Mouse (Mus musculus) midbrain, embryonic 12.5 days (tissue): ENCODE results near the gene Kxd1. TPM values are rescaled to one million over a fixed set of nuclear protein-coding genes. Genes with fewer than 3 reads are reported as not detected.

Source experiments
- ATAC-seq: fragments of 200-750 bp; cut with Nextera tagmentation; 2 replicates; pipeline ENCODE4 v1.8.0; 2017; ENCODE audit warnings: low read depth, moderate TSS enrichment, moderate library complexity; ENCODE audit not compliant: low FRiP score
- H3K27ac ChIP-seq: fragments of 300-500 bp; sonication (generic); replicated peaks from 2 replicates; pipeline ENCODE4 v1.5.1; 2016; ENCODE audit warnings: mild to moderate bottlenecking
- H3K27me3 ChIP-seq: fragments of 300-500 bp; sonication (generic); 2 replicates; pipeline ENCODE4 v1.6.1; 2016; ENCODE audit warnings: mild to moderate bottlenecking
- H3K36me3 ChIP-seq: fragments of 300-500 bp; sonication (generic); 2 replicates; pipeline ENCODE4 v1.6.1; 2016
- H3K4me1 ChIP-seq: fragments of 300-500 bp; sonication (generic); 2 replicates; pipeline ENCODE4 v1.6.1; 2016
- H3K4me2 ChIP-seq: fragments of 300-500 bp; sonication (generic); replicated peaks from 2 replicates; pipeline ENCODE4 v1.6.1; 2016; ENCODE audit warnings: mild to moderate bottlenecking, moderate library complexity
- H3K4me3 ChIP-seq: fragments of 300-500 bp; sonication (generic); 2 replicates; pipeline ENCODE4 v1.5.1; 2016; ENCODE audit warnings: mild to moderate bottlenecking
- H3K9ac ChIP-seq: fragments of 300-500 bp; sonication (generic); replicated peaks from 2 replicates; pipeline ENCODE4 v1.6.1; 2016; ENCODE audit warnings: mild to moderate bottlenecking, moderate library complexity
- H3K9me3 ChIP-seq: fragments of 300-500 bp; sonication (generic); 2 replicates; pipeline ENCODE4 v1.6.1; 2016; ENCODE audit warnings: mild to moderate bottlenecking
- WGBS: fragments of 180-500 bp; shearing (Covaris S2); methylation state at CpG from one replicate; pipeline ENCODE4 v1.1.7; 2016; 5-methylcytosine and 5-hydroxymethylcytosine counted together
- polyA plus RNA-seq: library from polyadenylated mRNA; unstranded; fragments of >200 nt; fragmentation: Nextera tagmentation; extraction: Ambion mirVana; gene quantifications from 2 replicates; pipeline ENCODE4 v1.2.1, GENCODE M21; 2016

The Kxd1 gene
- polyA plus RNA-seq, 1 experiment from 2014 or later = 52.1 TPM

- Histone ChIP-seq H3K36me3 (no peaks in the 10 kb centered on the region), H3K9me3 (no peaks in the 10 kb centered on the region), H3K4me1 (peaks cover 37% of the 10 kb centered on the region), H3K9ac (peak overlapping the region; percentile 25), H3K4me3 (peak overlapping the region; percentile 33), H3K27ac (no peak overlapping the region), H3K27me3 (peaks cover 100% of the 10 kb centered on the region), H3K4me2 (peak overlapping the region; percentile 66)
- WGBS = 3% methylated on average over 54 of the region's 55 CpGs
- peak; percentile 52; the same call in 1 of the 2 replicates for ATAC-seq
Measured at GRCm38 (mm10) chr8:70487993-70488796, 39.6 kb downstream of the Kxd1 start.

GRCm38 (mm10) chr8:70486941-70487520, 40.7 kb downstream of the Kxd1 start, which contains the start of gene Tmem59l:
Gene Tmem59l (minus strand): TSS chr8:70487358.
- WGBS = 5% methylated on average over 31 of the region's 33 CpGs
- Histone ChIP-seq H3K4me1 (peaks cover 29% of the 10 kb centered on the region), H3K9ac (peak within 1 kb of the TSS; percentile 68), H3K9me3 (no peaks in the 10 kb centered on the region), H3K4me3 (peak within 1 kb of the TSS; percentile 47), H3K27ac (no peak within 1 kb of the TSS), H3K27me3 (peaks cover 98% of the 10 kb centered on the region), H3K4me2 (peak within 1 kb of the TSS; percentile 66), H3K36me3 (no peaks in the 10 kb centered on the region)
- ATAC-seq = peak; percentile 35

- Histone ChIP-seq H3K27me3 (peaks cover 96% of the 10 kb centered on the region), H3K36me3 (no peaks in the 10 kb centered on the region), H3K4me3 (peak overlapping the region; percentile 47; the same call in 1 of the 2 replicates), H3K27ac (no peak overlapping the region), H3K4me2 (peak overlapping the region; percentile 66), H3K9ac (no peak overlapping the region), H3K9me3 (no peaks in the 10 kb centered on the region), H3K4me1 (peaks cover 29% of the 10 kb centered on the region)
- no peak for ATAC-seq
- WGBS = 44% methylated on average over 7 of the region's 7 CpGs
Measured at GRCm38 (mm10) chr8:70486191-70486681, 41.5 kb downstream of the Kxd1 start.

GRCm38 (mm10) chr8:70482943-70483342, 44.8 kb downstream of the Kxd1 start:
- H3K4me2 ChIP-seq = no peak overlapping the region
- WGBS = 62% methylated on average over 2 of the region's 2 CpGs
- no peak overlapping the region for H3K4me3 ChIP-seq
- H3K27ac ChIP-seq = no peak overlapping the region
- H3K36me3 ChIP-seq = no peaks in the 10 kb centered on the region
- peaks cover 12% of the 10 kb centered on the region; the same call in 1 of the 2 replicates for H3K4me1 ChIP-seq
- no peaks in the 10 kb centered on the region for H3K9me3 ChIP-seq
- ATAC-seq = no peak
- no peak overlapping the region for H3K9ac ChIP-seq
- peaks cover 87% of the 10 kb centered on the region for H3K27me3 ChIP-seq

GRCm38 (mm10) chr8:70481908-70482307, 45.8 kb downstream of the Kxd1 start:
- Histone ChIP-seq H3K4me2 (no peak overlapping the region), H3K4me3 (no peak overlapping the region), H3K27me3 (peaks cover 85% of the 10 kb centered on the region), H3K4me1 (peaks cover 15% of the 10 kb centered on the region), H3K9me3 (no peaks in the 10 kb centered on the region), H3K9ac (no peak overlapping the region), H3K36me3 (no peaks in the 10 kb centered on the region), H3K27ac (no peak overlapping the region)
- 74% methylated on average over 3 of the region's 3 CpGs for WGBS
- ATAC-seq = no peak

- H3K9me3 ChIP-seq = no peaks in the 10 kb centered on the region
- peaks cover 42% of the 10 kb centered on the region for H3K27me3 ChIP-seq
- no peak overlapping the region for H3K9ac ChIP-seq
- WGBS = 2% methylated on average over 19 of the region's 21 CpGs
- no peak overlapping the region for H3K27ac ChIP-seq
- ATAC-seq = peak; percentile 23; the same call in 1 of the 2 replicates
- no peaks in the 10 kb centered on the region for H3K36me3 ChIP-seq
- H3K4me2 ChIP-seq = peak overlapping the region; percentile 82
- H3K4me1 ChIP-seq = peaks cover 18% of the 10 kb centered on the region
- peak overlapping the region; percentile 80 for H3K4me3 ChIP-seq
Measured at GRCm38 (mm10) chr8:70477269-70477982, 50.3 kb downstream of the Kxd1 start.

GRCm38 (mm10) chr8:70476333-70477268, 51.2 kb downstream of the Kxd1 start, which contains the start of gene Klhl26:
Gene Klhl26 (minus strand): TSS chr8:70476968.
- Histone ChIP-seq H3K9ac (peak within 1 kb of the TSS; percentile 84), H3K36me3 (no peaks in the 10 kb centered on the region), H3K4me3 (peak within 1 kb of the TSS; percentile 80), H3K4me2 (peak within 1 kb of the TSS; percentile 82), H3K9me3 (no peaks in the 10 kb centered on the region), H3K27ac (0 out of 2 replicates have a peak within 1 kb of the TSS, but pooled peaks have one; percentile 32), H3K4me1 (peaks cover 18% of the 10 kb centered on the region), H3K27me3 (peaks cover 36% of the 10 kb centered on the region)
- under 1% methylated on average over 53 of the region's 53 CpGs for WGBS
- ATAC-seq = peak; percentile 88

GRCm38 (mm10) chr8:70471856-70472255, 55.9 kb downstream of the Kxd1 start:
- Histone ChIP-seq H3K9me3 (no peaks in the 10 kb centered on the region), H3K4me3 (no peak overlapping the region), H3K9ac (no peak overlapping the region), H3K36me3 (no peaks in the 10 kb centered on the region), H3K27ac (no peak overlapping the region), H3K4me1 (peaks cover 13% of the 10 kb centered on the region), H3K4me2 (no peak overlapping the region), H3K27me3 (no peaks in the 10 kb centered on the region)
- ATAC-seq = no peak
- 94% methylated on average over 7 of the region's 7 CpGs for WGBS

GRCm38 (mm10) chr8:70469938-70470337, 57.8 kb downstream of the Kxd1 start:
- Histone ChIP-seq H3K27me3 (no peaks in the 10 kb centered on the region), H3K4me1 (0 out of 2 replicates have a peak, but pooled peaks cover 4% of the 10 kb centered on the region), H3K9me3 (no peaks in the 10 kb centered on the region), H3K27ac (no peak overlapping the region), H3K9ac (no peak overlapping the region), H3K4me3 (no peak overlapping the region), H3K36me3 (no peaks in the 10 kb centered on the region), H3K4me2 (no peak overlapping the region)
- ATAC-seq = no peak
- WGBS = 66% methylated on average over 2 of the region's 2 CpGs

- Histone ChIP-seq H3K4me2 (no peak overlapping the region), H3K4me3 (no peak overlapping the region), H3K9ac (no peak overlapping the region), H3K27ac (no peak overlapping the region), H3K27me3 (no peaks in the 10 kb centered on the region), H3K36me3 (no peaks in the 10 kb centered on the region), H3K4me1 (0 out of 2 replicates have a peak, but pooled peaks cover 4% of the 10 kb centered on the region), H3K9me3 (no peaks in the 10 kb centered on the region)
- WGBS = 49% methylated on average over 10 of the region's 10 CpGs
- ATAC-seq = peak; percentile 23; the same call in 1 of the 2 replicates
Measured at GRCm38 (mm10) chr8:70469295-70469916, 58.4 kb downstream of the Kxd1 start.
